Mouse (Mus musculus): Measurements from ENCODE around the gene Dnajc4. TPM values are rescaled to one million over a fixed set of nuclear protein-coding genes. Genes with fewer than 3 reads are reported as not detected.

Gene Dnajc4
- 10 to 100 TPM; 33.9 to 38.4 TPM for total RNA-seq (2021)
- long read RNA-seq, experiment 1, partial matches to known transcripts: 4 of 22 reads
- long read RNA-seq, experiment 1, other reads (novel, unspliced or antisense): 15 of 22 reads
- long read RNA-seq, experiment 2, partial matches to known transcripts: 5 of 22 reads
- long read RNA-seq, experiment 2, other reads (novel, unspliced or antisense): 13 of 22 reads

DNA sequence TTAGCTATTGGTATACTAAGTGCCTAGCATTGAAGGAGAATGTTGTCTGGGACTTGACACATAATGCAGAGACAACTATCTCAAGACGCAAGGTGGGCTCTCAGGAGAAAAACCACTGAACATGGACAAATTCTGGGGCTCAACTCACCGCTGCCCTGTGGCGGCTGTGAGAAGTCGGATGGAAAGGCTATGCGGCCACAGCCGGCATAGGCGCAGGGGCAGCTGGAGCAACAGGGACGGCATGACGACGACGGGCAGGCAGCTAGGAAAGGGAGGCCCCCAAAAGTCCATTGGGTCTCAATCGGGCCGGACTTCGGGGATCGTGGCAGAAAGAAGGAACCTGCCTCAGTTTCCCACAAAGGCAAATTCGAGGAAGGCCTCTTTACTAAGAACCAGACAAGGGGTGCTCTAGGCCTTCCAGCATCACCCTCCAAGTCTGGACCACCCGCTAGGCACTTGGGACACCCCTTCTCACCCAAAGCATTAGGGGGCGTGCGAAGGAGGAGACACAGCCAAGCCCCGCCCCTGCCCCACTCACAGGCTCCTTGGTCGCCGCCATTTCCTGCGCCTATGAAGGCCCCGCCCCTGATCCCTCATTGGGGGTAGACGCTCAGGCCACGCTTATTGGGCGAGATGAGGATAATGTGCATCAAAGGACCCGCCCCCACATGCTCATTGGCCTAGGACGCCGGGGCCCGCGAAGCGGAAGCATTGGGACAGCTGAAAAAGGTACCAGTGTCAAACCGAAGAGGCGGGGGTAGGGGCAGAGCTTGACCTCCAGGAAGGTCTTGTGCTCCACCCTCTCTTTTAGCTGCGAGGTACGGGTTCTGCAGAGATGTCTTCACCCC lies at the start of gene Dnajc4:
Gene Dnajc4 (minus strand): TSS at position 562 of the 848 bp plus-strand sequence.
- DNase-seq (ENCODE audit: low spot score): peak; percentile 97

DNA sequence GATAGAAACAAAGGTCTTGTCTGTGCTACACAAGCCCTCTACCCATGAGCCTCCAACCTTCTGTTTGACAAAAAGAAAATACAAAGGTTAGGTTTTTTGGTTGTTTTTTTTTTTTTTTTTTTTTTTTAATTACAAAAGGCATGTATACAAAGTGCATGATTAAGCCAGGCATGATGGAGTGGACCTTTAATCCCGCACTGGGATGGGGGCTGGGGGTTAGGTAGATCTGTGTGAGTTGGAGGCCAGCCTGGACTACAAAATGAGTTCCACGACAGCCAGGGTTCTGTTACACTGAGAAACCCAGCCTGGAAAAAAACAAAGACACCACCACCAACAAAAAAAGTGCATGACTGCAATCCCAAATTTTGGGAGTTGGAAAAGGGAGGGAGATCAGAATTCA lies 48.8 kb upstream of the Dnajc4 start:
- no peak for DNase-seq (ENCODE audit: low spot score)

DNA sequence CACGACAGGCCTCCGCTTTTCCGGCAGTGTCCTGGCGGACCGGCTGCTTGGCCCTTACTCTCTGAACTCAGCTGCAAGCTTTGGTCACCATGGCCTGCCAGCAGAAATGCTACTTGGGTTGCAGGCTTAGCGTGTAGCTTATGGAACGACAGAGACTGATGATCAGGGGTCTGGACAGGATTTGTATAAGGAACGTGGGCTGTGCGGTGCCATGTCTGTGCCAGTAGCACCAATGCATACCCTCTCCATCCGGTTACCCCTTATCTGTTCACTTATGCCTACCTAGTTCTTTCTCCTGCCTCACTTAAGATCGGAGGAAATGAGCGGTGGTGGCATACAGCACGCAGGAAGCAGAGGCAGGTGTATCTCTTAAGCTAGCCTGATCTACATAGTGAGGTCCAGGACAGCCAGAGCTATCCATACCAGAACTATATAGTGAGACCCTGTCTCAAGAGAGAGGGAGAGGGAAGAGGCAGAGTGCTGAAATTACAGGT lies 48.3 kb upstream of the Dnajc4 start:
- DNase-seq (ENCODE audit: low spot score): no peak

DNA sequence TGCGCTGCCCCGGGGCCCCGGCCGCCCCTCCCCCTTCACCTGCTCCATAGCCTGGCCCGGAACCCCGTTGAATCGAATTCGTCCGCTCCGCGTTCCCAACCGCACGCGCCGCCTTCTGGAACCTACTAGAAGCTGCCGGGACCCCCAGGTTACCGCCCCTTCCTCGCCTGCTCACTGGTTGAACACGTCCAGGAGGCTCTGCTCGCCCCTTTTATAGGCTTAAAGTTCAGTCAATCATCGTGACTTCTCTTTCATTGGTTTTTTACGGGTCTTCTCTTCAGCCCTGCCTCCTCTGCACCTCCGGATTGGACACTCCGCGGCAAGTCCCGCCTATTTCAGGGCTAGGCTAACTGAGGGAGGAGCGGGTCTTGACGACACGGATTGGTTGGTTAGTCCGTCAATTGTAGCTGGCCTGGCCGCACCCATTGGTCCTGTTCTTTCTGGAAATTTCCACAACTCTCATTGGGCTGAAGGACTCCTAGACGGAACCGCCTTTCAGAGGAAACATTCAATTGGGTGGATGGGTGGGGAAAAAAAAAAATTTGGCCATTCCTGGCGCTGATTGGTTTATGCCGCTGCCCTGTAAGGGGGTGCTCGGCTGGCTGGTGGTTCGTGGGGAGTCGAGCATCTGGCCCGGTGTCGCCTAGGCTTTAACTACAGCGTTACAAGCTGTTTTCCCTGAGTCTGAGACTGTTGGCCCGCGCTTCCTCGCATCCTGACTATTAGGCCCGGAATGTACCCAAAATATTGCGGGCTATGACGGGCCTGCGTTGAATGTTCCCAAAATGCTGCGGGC lies 47.7 kb upstream of the Dnajc4 start, which contains the start of gene Stip1:
Gene Stip1 (minus strand): TSS at position 127 of the 796 bp plus-strand sequence.
- peak; percentile 100 for DNase-seq (ENCODE audit: low spot score)

DNA sequence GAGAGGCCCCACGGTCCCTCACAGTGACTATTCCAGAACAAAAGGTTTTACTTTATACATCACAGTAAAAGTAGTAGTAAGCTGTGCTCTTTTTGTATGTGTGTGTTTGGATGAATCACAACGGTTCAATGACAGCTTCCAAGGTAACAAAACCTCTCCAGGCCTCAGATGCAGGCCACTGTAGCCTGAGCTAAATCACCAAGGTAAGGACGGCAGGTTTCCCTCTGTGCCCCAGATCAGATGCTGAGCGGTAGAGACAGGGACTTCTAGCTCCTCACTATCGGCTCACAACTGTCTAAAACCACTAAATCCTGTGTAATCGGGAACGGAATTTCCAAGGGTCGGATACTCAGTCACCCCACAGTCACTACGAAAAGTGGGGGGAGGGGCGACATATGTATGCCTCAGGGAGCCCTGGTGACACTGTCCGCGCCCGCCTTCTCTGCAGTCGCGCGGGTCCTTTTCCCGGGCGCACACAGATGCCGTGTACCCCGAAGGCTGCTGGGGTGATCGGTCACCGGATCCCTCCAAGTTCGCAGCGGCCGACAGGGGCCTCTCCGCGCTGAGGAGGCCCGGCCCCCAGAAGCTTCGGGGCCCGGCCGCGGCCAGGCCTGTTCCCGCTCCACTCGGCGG lies 46.8 kb upstream of the Dnajc4 start:
- DNase-seq (ENCODE audit: low spot score): peak; percentile 36

DNA sequence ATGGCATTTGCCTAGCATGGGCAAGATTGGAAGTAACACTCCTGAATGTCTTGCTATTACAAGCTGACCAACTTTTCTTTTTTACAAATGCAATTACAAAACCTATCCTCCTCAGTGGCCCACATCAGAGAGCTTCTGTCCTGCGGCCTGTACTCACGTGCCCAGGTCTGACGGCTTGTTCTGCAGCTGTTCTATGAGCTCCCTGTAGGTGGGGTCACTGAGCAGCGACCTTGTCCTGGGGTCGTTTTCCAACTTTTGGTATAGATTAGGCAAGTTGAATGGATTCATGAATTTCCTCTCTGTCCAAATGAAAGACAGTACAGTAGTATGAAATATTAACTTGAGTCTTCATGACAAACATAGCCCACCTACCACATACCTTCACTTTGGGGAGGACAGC lies 41.6 kb upstream of the Dnajc4 start:
- DNase-seq (ENCODE audit: low spot score): no peak

DNA sequence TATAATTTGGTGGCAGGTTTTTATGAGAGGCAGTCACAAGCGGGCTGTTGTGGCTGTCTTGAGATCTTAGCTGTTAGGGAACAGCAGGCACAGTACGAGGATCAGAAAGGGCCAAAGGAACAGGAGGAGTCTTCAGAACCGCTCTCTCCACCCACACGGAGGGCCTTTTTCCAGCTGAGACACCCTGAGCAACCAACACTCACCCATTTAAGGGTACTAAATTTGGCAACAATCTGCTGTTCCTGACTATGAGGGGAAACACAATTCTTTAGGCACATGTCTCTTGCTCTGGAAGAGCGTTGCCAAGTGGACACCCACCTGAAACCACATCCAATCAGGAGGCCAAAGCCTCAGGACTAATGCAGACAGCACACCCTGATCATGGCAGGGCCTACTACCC lies 37.2 kb upstream of the Dnajc4 start:
- no peak for DNase-seq (ENCODE audit: low spot score)

DNA sequence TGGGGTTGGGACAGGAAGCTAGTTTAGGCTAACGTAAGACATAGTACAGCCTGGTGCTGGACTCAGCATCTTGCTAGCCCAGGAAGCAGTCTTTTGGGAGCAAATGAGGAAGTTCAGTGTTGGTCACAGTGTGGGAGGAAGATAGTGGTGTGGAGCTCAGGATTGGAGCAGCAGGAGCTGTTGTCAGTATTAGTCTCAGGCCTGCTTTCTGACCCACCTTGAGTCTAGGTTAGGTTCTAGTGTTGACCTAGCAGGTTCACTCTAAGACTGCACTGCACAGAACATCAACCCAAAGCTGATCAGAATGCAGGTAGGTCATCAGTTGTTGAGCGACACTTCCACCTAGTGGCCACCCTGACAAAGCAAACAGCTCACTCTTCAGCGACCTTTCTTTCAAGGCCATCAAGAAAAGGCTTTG lies 27.9 kb upstream of the Dnajc4 start:
- DNase-seq (ENCODE audit: low spot score): peak; percentile 39

DNA sequence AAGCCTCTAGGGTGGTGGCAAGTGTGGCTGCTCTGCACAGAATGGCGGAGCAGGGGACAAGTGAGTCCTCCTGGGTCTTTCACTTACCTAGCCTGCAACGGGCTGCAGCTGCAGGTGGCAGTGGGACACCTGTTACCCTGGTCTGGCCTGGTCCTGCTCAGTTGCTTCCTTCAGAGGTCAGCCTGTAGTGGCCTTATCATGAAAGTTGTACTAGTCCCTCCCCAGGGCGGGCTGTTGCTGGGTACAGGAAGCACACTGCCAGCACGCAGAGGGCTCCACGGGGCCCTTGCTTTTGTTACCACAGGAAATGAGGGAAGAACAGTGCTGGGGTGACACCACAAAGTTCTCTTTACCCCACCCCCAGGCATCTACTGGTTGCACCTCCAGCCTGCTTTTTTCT lies 26.8 kb upstream of the Dnajc4 start, which contains the start of gene Fermt3:
Gene Fermt3 (minus strand): TSS at position 279 of the 400 bp plus-strand sequence.
- DNase-seq (ENCODE audit: low spot score): no peak

DNA sequence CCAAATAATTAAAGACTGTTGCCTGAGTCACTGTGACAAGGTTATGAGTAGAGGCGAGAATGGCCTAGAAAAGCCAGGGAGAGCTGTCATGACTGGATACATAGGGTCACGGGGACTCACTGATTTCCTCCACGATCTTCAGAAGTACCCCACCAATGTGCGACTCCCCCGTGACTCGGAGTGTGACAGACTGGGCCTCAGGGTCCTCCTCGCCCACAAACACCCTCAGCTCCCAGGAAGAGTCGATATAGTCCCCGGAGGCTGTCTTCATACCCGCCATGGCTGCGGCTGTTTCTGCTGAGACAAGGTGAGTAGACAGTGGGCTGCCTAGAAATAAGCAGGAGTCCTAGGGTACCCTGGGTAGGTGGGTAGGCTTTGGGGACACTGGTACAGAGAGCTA lies 26.2 kb upstream of the Dnajc4 start:
- no peak for DNase-seq (ENCODE audit: low spot score)

DNA sequence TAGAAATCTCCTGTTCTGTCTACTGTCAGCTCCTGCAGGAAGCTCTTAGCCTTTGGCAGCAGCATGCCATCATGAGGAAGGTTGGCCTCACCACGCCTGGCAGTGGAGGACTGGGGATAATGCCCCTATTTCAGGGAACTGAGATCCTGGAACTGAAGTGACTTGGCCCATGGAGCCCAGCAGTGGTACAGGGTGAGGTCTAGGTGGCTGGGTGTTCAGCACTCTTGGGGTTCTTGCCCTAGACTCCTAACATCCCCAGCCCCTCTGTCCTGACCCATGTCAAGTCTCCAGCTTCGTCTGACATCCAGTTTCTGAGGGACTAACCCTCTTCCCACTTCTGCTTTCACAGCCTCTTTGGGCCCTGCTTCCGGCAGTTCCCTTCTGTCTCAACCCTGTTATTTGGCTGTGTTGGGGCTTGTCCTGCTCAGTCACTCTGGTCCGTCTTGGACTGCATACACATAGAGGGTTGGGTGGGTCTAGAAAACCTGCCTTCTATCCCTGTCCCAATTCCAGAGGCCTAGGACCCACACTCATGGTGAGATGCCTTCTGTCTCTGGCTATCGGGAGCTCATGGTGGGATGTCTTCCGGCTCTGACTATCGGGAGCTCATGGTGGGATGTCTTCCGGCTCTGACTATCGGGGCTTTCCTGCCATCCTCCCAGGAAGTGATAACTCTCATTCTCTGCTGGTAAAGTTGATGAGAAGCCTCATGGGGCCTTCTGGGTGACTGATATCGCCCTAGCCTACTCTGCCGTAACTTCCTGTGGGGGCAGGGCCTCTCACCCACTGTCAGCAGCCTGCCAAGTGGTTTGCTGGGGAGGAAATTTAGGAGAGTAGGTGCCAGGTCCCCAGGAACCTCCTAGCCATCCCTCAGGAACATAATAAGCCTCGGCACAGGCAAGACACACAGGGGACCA lies 25.4 kb upstream of the Dnajc4 start:
- DNase-seq (ENCODE audit: low spot score): no peak

DNA sequence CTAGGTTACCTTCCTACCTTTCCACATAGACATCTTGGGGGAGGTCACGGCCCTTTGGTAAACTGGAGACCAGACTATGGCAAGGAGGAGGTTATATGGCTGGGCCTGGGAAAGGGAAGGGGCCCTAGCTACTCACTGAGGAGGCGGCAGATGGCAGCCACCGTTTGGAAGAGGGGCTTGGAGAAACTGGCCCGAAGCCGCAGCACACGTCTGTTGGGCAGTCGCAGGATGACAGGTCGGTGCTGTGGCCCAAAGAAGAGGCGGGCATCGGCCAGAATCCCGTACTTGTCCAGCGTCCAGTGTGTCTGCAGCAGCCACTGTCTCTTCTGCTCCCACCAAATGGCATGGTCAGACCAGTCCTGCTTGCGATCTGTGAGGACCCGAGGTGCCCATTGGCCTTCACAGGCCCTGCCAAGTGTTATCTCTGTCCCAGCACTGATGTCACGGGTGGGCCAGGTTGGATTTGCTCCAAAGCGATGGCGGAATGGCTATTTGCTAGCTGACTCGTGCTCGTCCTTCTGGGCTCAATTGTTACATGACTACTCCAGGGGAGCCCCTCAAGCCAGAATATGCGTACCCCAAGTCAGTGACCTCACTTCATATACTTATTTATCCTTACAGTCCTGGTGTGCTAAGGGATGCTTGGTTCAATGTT lies 22.2 kb upstream of the Dnajc4 start:
- DNase-seq (ENCODE audit: low spot score): no peak

DNA sequence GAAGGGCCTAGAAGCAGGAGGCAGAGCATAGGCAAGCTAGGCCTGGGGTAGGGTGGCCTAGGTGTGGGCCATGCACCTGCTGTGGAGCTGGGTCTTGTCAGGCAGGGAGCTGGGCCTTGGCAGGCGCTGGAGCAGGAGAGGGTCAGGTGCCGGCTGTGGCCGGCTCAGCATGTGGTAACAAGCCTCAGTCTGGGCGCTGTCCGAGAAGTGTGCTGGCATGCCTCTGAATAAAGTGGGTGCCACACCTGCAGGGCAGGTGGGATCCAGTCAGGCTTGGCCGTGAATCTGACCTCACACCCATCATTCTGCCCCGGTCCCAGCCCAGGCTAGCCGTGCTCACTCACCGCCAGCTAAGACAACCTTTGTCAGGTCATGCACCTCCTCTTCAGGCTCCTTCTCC lies 21.6 kb upstream of the Dnajc4 start:
- no peak for DNase-seq (ENCODE audit: low spot score)

DNA sequence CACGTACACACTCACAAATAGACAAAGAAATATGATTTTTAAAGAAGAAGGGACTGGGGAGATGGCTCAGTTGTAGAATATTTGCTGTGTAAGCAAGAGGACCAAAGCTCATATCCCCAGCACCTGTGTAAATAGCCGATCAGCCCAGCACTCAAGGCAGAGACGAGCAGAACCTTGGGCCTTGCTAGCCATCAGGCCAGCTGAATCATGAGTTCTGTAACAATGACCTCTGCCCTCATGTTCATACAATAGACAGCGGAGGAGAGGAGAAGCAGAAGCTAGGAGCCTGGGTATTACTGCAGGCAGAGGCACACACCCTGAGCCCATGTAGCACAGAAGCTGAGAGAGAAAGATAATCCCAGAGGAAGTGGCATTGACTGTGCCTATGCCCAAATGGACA lies 20.1 kb upstream of the Dnajc4 start:
- no peak for DNase-seq (ENCODE audit: low spot score)

DNA sequence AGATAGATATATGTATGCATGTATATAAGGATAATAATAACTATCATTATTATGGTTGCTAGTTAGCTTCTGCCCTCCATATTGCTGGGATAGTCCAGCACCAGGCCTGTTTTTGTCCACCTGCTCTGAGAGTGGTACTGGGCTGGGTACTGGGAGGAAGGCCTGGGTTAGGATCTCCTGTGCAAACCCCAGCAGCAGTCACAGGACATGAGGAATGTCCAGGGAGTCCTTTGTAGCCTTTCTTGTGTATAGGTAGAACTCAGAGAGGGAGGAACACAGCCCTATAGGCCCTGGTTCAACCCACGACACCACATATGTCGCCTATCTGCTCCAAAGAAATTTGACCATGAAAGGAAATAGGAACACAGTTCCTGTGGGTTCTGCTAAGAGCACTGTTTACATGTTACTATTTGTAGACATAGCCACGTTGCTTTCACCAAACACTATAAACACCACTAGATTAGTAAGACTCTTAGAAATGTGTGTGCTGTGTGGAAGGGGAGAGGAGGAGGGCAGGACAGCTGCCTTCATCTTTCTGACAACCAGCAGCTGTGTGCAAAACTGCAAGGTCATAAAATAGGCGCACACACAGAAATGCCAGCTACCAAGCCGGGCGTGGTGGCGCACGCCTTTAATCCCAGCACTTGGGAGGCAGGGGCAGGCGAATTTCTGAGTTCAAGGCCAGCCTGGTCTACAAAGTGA lies 14.7 kb upstream of the Dnajc4 start:
- no peak for DNase-seq (ENCODE audit: low spot score)

DNA sequence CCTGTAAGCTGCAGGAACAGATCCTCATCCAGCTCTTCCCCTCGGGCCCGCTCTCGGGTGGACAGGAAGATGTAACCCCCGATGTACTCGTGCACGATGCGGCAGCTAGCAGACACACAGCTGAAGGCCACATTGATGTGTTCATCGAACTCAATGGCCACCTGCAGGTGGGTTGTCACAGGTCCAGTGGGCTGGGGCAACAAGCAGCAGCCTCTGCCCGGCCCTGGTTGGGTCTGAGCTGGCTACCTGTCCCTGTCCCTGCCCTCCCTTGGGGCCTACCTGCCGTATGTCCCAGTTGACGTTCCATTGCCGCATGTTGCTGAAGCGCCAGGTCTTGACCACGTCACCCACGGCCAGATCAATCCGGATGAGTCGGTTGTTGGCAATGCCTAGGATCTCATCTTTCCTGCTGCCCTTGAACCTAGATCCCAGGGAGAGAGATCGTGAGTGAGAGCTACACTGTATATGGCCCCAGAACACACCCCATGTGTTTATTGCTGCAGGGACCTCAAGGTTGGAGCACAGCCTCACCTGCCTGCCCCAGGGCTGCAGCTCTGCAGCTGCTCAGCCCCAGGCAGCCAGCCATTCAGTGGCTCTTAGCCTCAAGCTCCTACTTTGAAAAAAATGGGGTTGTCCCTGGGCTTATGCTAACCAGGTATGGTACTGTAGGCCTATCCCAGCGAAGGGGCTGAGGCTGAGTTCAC lies 7.1 kb upstream of the Dnajc4 start:
- no peak for DNase-seq (ENCODE audit: low spot score)

DNA sequence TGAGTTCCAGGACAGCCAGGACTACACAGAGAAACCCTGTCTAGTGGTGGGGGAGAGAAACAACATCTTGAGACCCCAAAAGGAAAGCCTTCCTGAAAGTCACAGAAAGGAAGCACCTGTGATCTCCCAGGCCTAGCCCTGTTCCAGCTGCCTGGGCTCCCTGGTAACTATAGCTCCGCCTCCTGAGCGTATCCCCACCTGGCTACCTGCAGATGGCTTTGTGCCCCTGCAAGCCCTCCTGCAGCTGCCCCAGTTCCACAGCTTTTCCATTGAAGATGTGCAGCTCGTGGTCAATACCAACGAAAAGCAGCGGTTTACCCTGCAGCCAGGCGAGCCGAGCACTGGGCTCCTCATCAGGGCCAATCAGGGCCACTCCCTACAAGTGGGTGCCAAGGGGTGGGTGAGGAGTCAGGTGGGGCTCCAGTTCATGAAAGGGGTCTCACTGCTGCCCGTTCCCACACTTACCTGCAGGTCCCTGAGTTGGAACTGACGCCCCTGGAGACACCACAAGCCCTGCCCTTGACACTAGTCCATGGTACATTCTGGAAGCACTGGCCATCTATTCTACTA lies 5.4 kb upstream of the Dnajc4 start:
- DNase-seq (ENCODE audit: low spot score): no peak

DNA sequence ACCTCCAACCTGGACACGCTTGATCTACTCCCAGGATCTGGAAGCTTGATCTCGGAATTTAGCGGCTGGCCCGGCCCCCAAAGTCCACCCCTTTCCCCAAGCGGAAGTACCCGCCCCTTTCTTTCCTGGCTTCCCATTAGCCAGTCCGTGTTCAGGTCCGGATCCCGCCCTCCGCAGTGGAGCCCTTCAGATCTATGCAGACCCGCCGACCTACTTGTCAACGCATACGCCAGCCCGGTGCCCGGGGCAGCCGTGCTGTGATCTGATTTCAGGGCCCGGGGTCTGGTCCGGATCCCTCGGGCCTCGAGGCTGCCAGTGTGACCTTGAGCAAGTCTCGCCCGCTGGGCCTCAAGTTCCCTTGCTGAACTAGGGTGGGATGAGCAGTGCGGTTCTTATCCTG lies 3.6 kb upstream of the Dnajc4 start, which contains the start of the genes Nudt22 and Trpt1:
Gene Nudt22 (minus strand): TSS at position 112 of the 400 bp plus-strand sequence.
Gene Trpt1 (plus strand): TSS at position 126 of the 400 bp plus-strand sequence.
- DNase-seq (ENCODE audit: low spot score): peak; percentile 90

Measured in gastrocnemius, adult 18-20 months (tissue).